Mouse (Mus musculus): Measurements from ENCODE around the gene Atxn7l1.

- TF ChIP-seq CTCF (conservative IDR thresholded peaks at IDR 0.05; ENCODE audit: insufficient read depth, insufficient read length, low read depth, low read length) (no peak), POLR2A (IDR thresholded peaks at IDR 0.05; ENCODE audit: low read depth, low read length) (no peak)
These were observed 111.6 kb downstream of the Atxn7l1 start for GRCm38 (mm10) chr12:33258995-33259529.

Measured in kidney, adult 2 months (tissue).